Mouse (Mus musculus) midbrain, postnatal 0 days (tissue): Measurements from ENCODE around the gene Gbf1. TPM values are rescaled to one million over a fixed set of nuclear protein-coding genes. Genes with fewer than 3 reads are reported as not detected.
"Not testable (repeated sequence)": the region's sequence is repeated elsewhere in the genome, so short reads cannot be mapped to it uniquely, and the experiment has no call there.

Experiments used
- ATAC-seq: fragments of 200-750 bp; cut with Nextera tagmentation; 2 replicates; pipeline ENCODE4 v1.8.0; 2017; ENCODE audit warnings: moderate number of reproducible peaks, mild to moderate bottlenecking, moderate TSS enrichment, moderate library complexity; ENCODE audit not compliant: low FRiP score
- DNase-seq: peaks from one replicate; pipeline ENCODE4 v3.0.0-alpha.2; 2015; ENCODE audit warnings: low spot score
- H3K27ac ChIP-seq: fragments of 300-500 bp; sonication (generic); 2 replicates; pipeline ENCODE4 v1.5.1; 2014; ENCODE audit warnings: low read depth, mild to moderate bottlenecking, low read length, mixed read lengths
- H3K27me3 ChIP-seq: fragments of 300-500 bp; sonication (generic); 2 replicates; pipeline ENCODE4 v1.6.1; 2014; ENCODE audit warnings: low read length, control low read depth, mixed read lengths; ENCODE audit not compliant: insufficient read depth
- H3K36me3 ChIP-seq: fragments of 300-500 bp; sonication (generic); 2 replicates; pipeline ENCODE4 v1.6.1; 2014; ENCODE audit warnings: low read length, control low read depth, mixed read lengths; ENCODE audit not compliant: insufficient read depth
- H3K4me1 ChIP-seq: fragments of 300-500 bp; sonication (generic); 2 replicates; pipeline ENCODE4 v1.6.1; 2014; ENCODE audit warnings: mild to moderate bottlenecking, control low read depth, antibody characterized with exemption, low read length, mixed read lengths; ENCODE audit not compliant: insufficient read depth
- H3K4me2 ChIP-seq: fragments of 300-500 bp; sonication (generic); 2 replicates; pipeline ENCODE4 v1.6.1; 2014; ENCODE audit warnings: low read depth, mild to moderate bottlenecking, low read length, mixed read lengths; ENCODE audit not compliant: poor library complexity, severe bottlenecking
- H3K4me3 ChIP-seq: fragments of 300-500 bp; sonication (generic); 2 replicates; pipeline ENCODE4 v1.5.1; 2014; ENCODE audit warnings: low read depth, mild to moderate bottlenecking, low read length, moderate library complexity
- H3K9ac ChIP-seq: fragments of 300-500 bp; sonication (generic); replicated peaks from 2 replicates; pipeline ENCODE4 v1.6.1; 2014; ENCODE audit warnings: mild to moderate bottlenecking, low read length, moderate library complexity, mixed read lengths; ENCODE audit not compliant: poor library complexity, severe bottlenecking
- H3K9me3 ChIP-seq: fragments of 300-500 bp; sonication (generic); 2 replicates; pipeline ENCODE4 v1.6.1; 2016; ENCODE audit warnings: low read length, control low read depth
- CTCF ChIP-seq: IDR thresholded peaks from 2 replicates; pipeline ENCODE4 v1.5.1; 2016; ENCODE audit warnings: antibody characterized with exemption, mild to moderate bottlenecking
- WGBS: fragments of 180-500 bp; shearing (Covaris S2); extraction: QIAGEN DNeasy Blood & Tissue Kit; methylation state at CpG from one replicate; pipeline ENCODE4 v1.1.7; 2014; 5-methylcytosine and 5-hydroxymethylcytosine counted together
- polyA plus RNA-seq: library from polyadenylated mRNA; unstranded; fragments of >200 nt; fragmentation: Nextera tagmentation; extraction: Ambion mirVana; gene quantifications from 2 replicates; pipeline ENCODE4 v1.2.1, GENCODE M21; 2015
- total RNA-seq: library from RNA; depleted of rRNA; stranded (reverse); fragments of >200 nt; gene quantifications from 2 replicates; pipeline ENCODE4 v1.2.3, GENCODE M21; 2014

The Gbf1 gene
- total and polyA plus RNA-seq, 2 experiments from 2014 or later = 51.6 to 59.8 TPM

- no peaks in the 10 kb centered on the region for H3K36me3 ChIP-seq
- DNase-seq (no peak), ATAC-seq (no peak)
- H3K27ac ChIP-seq = no peak overlapping the region
- TF ChIP-seq CTCF = no peak
- peaks cover 52% of the 10 kb centered on the region for H3K27me3 ChIP-seq
- H3K4me3 ChIP-seq = peak overlapping the region; percentile 48; the same call in 1 of the 2 replicates
- no peak overlapping the region for H3K9ac ChIP-seq
- no peaks in the 10 kb centered on the region for H3K9me3 ChIP-seq
- peak overlapping the region; percentile 100; the same call in 1 of the 2 replicates for H3K4me2 ChIP-seq
- whole genome bisulfite sequencing = 27% methylated on average over 12 of the region's 12 CpGs
- peaks cover 17% of the 10 kb centered on the region for H3K4me1 ChIP-seq
Measured at GRCm38 (mm10) chr19:46149091-46149490, 3.2 kb upstream of the Gbf1 start.

DNA sequence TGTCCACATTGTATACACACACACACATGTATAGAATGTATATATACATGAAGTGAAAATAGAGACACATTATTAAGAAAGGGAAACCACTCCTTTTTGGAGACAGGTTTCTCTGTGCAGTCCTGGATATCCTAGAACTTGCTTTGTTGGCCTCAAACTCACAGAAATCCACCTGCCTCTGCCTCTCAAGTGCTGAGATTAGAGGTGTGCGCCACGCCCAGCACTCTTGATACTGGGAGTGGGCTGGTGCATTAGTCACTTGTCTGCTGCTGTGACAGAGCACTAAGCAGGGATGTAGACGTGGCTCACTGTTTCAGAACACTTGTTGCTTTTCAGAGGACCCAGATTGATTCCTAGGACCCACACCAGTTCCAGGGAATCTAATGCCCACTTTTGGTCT is 13.6 kb downstream of the Gbf1 start:
- Histone ChIP-seq H3K27ac (no peak overlapping the region), H3K9ac (no peak overlapping the region), H3K4me2 (no peak overlapping the region), H3K9me3 (no peaks in the 10 kb centered on the region), H3K36me3 (peaks cover 6% of the 10 kb centered on the region; the same call in 1 of the 2 replicates), H3K27me3 (no peaks in the 10 kb centered on the region), H3K4me1 (no peaks in the 10 kb centered on the region), H3K4me3 (no peak overlapping the region)
- whole genome bisulfite sequencing = 97% methylated on average over 3 of the region's 3 CpGs
- DNase-seq (no peak), ATAC-seq (no peak)
- no peak for TF ChIP-seq CTCF

DNA sequence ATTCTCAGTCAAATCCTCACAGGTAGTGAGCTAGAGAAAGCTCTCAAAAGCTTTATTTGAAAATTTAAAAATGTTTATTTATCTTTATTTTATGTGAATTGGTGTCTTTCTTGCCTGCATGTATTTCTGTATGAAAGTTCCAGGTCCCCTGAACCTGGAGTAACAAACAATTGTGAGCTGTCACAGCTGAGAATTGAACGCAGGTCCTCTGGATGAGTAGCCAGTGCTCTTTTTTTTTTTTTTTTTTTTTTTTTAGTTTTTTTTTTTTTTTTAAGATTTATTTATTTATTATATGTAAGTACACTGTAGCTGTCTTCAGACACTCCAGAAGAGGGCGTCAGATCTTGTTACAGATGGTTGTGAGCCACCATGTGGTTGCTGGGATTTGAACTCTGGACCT is 14.9 kb downstream of the Gbf1 start:
- 92% methylated on average over 1 of the region's 2 CpGs for WGBS
- H3K36me3 ChIP-seq, H3K4me1 ChIP-seq, H3K9me3 ChIP-seq, H3K27ac ChIP-seq, H3K27me3 ChIP-seq, H3K4me3 ChIP-seq, H3K9ac ChIP-seq, H3K4me2 ChIP-seq, DNase-seq, ATAC-seq: not testable (repeated sequence)

GRCm38 (mm10) chr19:46169396-46169795 is 17.1 kb downstream of the Gbf1 start:
- no peak for ATAC-seq
- no peak overlapping the region for H3K27ac ChIP-seq
- TF ChIP-seq CTCF = no peak
- WGBS = 53% methylated on average over 3 of the region's 3 CpGs
- no peak overlapping the region for H3K4me3 ChIP-seq
- no peaks in the 10 kb centered on the region for H3K9me3 ChIP-seq
- no peak overlapping the region for H3K4me2 ChIP-seq
- peaks cover 7% of the 10 kb centered on the region; the same call in 1 of the 2 replicates for H3K36me3 ChIP-seq
- no peak for DNase-seq
- H3K27me3 ChIP-seq = no peaks in the 10 kb centered on the region
- no peaks in the 10 kb centered on the region for H3K4me1 ChIP-seq
- no peak overlapping the region for H3K9ac ChIP-seq

GRCm38 (mm10) chr19:46169913-46170312 is 17.6 kb downstream of the Gbf1 start:
- H3K27me3 ChIP-seq = no peaks in the 10 kb centered on the region
- ATAC-seq = no peak
- no peak overlapping the region for H3K4me2 ChIP-seq
- TF ChIP-seq CTCF = no peak
- H3K9me3 ChIP-seq = no peaks in the 10 kb centered on the region
- H3K4me1 ChIP-seq = no peaks in the 10 kb centered on the region
- peaks cover 2% of the 10 kb centered on the region; the same call in 1 of the 2 replicates for H3K36me3 ChIP-seq
- no peak overlapping the region for H3K27ac ChIP-seq
- 51% methylated on average over 1 of the region's 1 CpGs for WGBS
- no peak overlapping the region for H3K4me3 ChIP-seq
- H3K9ac ChIP-seq = no peak overlapping the region
- DNase-seq = no peak

GRCm38 (mm10) chr19:46172541-46172940 is 20.2 kb downstream of the Gbf1 start:
- WGBS = 90% methylated on average over 5 of the region's 5 CpGs
- Histone ChIP-seq H3K4me1 (no peaks in the 10 kb centered on the region), H3K27ac (no peak overlapping the region), H3K9me3 (no peaks in the 10 kb centered on the region), H3K9ac (no peak overlapping the region), H3K36me3 (peaks cover 2% of the 10 kb centered on the region; the same call in 1 of the 2 replicates), H3K4me2 (no peak overlapping the region), H3K27me3 (no peaks in the 10 kb centered on the region), H3K4me3 (no peak overlapping the region)
- no peak for TF ChIP-seq CTCF
- no peak for DNase-seq
- ATAC-seq = no peak
